9 mouse cellular contexts compared by ENCODE assay signal in genomic region chr17:52569584-52570270, GRCm38 (mm10). TPM values are rescaled to one million over a fixed set of nuclear protein-coding genes. Genes with fewer than 3 reads are reported as not detected.
DNase-seq lines count a peak whose midpoint lies in the region; ATAC-seq lines count a peak whose summit lies in the region.
"Had no signal": no experiment of that assay in that cellular context is flagged by ENCODE, and none has a peak within 500 bp of the region (broad histone marks: within the 10 kb centered on the region; RNA-seq: fewer than 3 reads in every experiment).

No protein-coding gene starts in this region.

- no peak overlapping the region for H3K27ac ChIP-seq in hindbrain, embryonic 11.5 days (ENCODE audit: low read depth, low read length)

- 84% methylated on average over 4 of the region's 4 CpGs for WGBS in hindbrain, embryonic 11.5 days

- H3K27me3 ChIP-seq in hindbrain, embryonic 11.5 days (ENCODE audit: control insufficient read depth, insufficient read depth, low read length), result no peaks in the 10 kb centered on the region

- no peak overlapping the region for H3K4me3 ChIP-seq in hindbrain, embryonic 11.5 days (ENCODE audit: low read depth, low read length)

- DNase-seq in kidney, postnatal 10 days, result peak; percentile 7
- no peak for DNase-seq in kidney, postnatal 25 days
- DNase-seq in NIH3T3 (ENCODE audit: low read depth), result peak; percentile 69
- peak; percentile 41 for DNase-seq in hindbrain, embryonic 11.5 days (ENCODE audit: low spot score)
- DNase-seq in retina, embryonic 14.5 days (ENCODE audit: low spot score), result peak; percentile 71
- DNase-seq in heart, postnatal 36 days, result no peak
- DNase-seq in cerebellum, postnatal 36 days, result no peak
- DNase-seq in layer of hippocampus, adult 9-11 months, result no peak

- no peak overlapping the region for H3K9ac ChIP-seq in hindbrain, embryonic 11.5 days (ENCODE audit: low read depth, low read length)

- intact Hi-C loops in heart, postnatal 36 days (cut with DNase I), result loop anchor here (10.0 kb wide), 1 partner anchor 1265 kb away; no protein-coding TSS in a partner anchor

- H3K4me1 ChIP-seq in hindbrain, embryonic 11.5 days (replicated peaks; ENCODE audit: control insufficient read depth, insufficient read depth, low read length), result no peaks in the 10 kb centered on the region

- H3K9me3 ChIP-seq in hindbrain, embryonic 11.5 days (ENCODE audit: control insufficient read depth, low read length), result no peaks in the 10 kb centered on the region

- peak; percentile 77 for ATAC-seq in hindbrain, embryonic 11.5 days (ENCODE audit: low FRiP score)

- no peaks in the 10 kb centered on the region for H3K36me3 ChIP-seq in hindbrain, embryonic 11.5 days (ENCODE audit: control insufficient read depth, insufficient read depth, low read length)

- no peak overlapping the region for H3K4me2 ChIP-seq in hindbrain, embryonic 11.5 days (replicated peaks; ENCODE audit: low read depth, low read length)

RNA-seq across cellular contexts. Expression of gene Kcnh8, which starts 32.8 kb away (rescaled TPM):
- polyA plus RNA-seq in hindbrain, embryonic 11.5 days (2014; fragmentation: Nextera tagmentation; extraction: Ambion mirVana), result 2.8 and 3.1 TPM in 2 replicates
- total RNA-seq in heart, postnatal 36 days (2021), result not detected
- polyA plus RNA-seq: limb, embryonic 11.5 days had no signal

Comparison
In these comparisons a context has a peak if more than half of its experiments do, and no peak if none do; other contexts are left out.
1. DNase-seq: peak in kidney, postnatal 10 days (single experiment), NIH3T3 (single experiment), hindbrain, embryonic 11.5 days (single experiment) and retina, embryonic 14.5 days (single experiment); none in kidney, postnatal 25 days (0 of 2), heart, postnatal 36 days (0 of 2), cerebellum, postnatal 36 days (0 of 2) and layer of hippocampus, adult 9-11 months (single experiment).